Mouse (Mus musculus): ENCODE results near the gene Sumo1.
"Not testable (repeated sequence)": the region's sequence is repeated elsewhere in the genome, so short reads cannot be mapped to it uniquely, and the experiment has no call there.

The Sumo1 gene

DNA sequence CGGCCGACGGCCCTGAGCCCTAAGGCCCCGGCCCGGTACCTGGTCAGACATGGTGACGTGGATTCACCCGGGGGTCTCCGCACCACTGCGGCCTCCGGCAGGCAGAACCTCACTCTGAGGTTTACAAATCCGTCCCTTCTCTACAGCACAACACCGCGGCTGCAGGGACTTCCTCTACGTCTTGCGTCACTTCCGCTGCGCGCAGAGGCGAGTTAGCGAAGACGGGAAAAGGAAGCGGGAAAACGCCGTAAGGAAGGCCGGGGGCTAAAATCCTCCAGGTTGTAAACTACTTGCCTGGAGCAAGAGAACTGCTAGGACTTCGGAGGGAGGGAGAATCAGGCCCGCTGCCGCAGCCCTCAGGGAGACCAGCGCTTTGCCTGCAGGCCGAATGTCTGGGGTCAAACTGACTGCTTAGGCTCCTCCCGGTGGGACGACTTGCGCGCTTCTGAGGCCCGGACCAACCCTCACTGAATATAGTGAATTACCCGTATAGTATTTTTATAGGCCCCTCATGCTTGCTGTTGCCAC is at the start of gene Sumo1:
Sumo1 (minus strand) TSS at position 194 of the 528 bp plus-strand sequence.
- peak; percentile 89 to 91 for DNase-seq

DNA sequence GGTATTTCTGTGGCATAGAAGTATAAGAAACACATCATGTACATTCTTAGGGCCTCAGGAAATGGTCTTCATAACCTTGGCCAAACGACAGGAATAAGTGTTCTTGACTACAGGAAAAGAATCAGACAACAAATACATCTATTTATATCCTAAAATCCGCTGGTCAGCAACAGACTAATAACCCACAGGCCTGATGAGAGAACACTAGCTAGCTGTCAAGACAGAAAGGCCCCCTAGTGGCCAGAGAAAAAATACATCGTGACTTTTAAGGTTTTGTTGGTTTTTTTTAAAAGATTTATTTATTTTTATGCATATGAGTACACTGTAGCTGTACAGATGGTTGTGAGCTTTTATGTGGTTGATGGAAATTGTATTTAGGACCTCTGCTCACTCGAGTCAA is 49.3 kb upstream of the Sumo1 start:
- DNase-seq = peak in 1 of 2 experiments; percentile 16

DNA sequence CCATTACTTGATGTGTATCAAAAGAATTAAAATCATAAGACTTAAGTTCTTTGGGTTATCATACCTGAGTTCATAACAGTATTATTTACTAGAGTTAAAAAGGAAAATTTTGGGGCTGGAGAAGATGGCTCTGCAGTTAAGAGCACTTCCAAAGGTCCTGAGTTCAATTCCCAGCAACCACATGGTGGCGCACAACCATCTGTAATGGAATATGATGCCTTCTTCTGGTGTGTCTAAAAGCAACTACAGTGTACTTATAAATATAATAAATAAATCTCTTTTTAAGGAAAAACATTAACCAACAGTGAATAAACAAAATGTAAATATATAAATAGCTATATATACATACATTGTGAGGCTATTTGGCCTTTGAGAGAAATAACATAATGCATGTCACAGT is 31.1 kb upstream of the Sumo1 start:
- DNase-seq = peak in 1 of 2 experiments; percentile 30

- no peak for DNase-seq
These were observed 27.6 kb upstream of the Sumo1 start for GRCm38 (mm10) chr1:59698207-59698606.

GRCm38 (mm10) chr1:59697751-59698150 is 27.1 kb upstream of the Sumo1 start:
- DNase-seq = no peak

GRCm38 (mm10) chr1:59690467-59690866 is 19.8 kb upstream of the Sumo1 start:
- DNase-seq = no peak

GRCm38 (mm10) chr1:59687493-59687892 is 16.9 kb upstream of the Sumo1 start:
- DNase-seq = no peak

DNA sequence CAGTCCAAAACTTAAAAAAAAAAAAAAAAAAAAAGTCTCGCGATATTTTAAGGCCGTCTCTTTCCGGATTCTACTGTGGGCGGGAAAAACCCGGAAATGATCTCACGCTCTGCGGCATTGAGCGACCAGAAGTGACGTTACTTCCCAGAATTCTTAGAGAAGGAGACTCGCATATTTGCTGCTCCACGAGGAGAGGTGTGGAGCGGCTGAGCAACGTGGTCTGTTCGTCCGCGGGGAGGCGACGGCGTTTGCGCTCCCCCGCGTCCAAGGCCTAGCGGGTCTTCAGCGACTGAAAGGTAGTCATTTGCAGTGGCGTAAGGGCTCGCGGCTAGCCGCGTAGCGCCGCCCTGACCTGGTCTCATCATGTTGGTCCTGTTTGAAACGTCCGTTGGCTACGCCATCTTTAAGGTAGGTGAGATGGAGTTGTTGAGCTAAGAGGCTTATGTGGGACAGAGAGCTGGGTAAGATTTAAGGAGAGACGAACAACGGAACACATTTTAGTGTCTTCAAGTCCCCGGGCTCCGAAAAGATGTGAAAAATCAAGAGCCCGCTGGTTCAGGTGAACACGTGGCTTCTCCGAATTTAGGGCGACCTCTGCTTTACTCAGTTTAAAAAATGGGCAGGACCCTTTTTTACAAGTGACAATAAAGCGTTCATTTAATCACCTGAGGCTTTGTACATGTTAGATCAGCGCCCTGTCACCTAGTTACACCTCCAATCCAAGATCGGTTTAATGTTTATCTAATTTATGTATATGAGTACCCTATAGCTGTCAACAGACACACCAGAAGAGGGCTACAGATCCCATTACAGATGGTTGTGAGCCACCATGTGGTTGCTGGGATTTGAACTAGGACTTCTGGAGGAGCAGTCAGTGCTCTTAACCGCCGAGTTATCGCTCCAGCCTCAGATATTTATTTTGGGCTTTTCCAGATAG is 14.5 kb upstream of the Sumo1 start, which contains the start of gene Nop58:
Nop58 (plus strand) TSS at position 153 of the 937 bp plus-strand sequence.
- peak; percentile 89 for DNase-seq

DNA sequence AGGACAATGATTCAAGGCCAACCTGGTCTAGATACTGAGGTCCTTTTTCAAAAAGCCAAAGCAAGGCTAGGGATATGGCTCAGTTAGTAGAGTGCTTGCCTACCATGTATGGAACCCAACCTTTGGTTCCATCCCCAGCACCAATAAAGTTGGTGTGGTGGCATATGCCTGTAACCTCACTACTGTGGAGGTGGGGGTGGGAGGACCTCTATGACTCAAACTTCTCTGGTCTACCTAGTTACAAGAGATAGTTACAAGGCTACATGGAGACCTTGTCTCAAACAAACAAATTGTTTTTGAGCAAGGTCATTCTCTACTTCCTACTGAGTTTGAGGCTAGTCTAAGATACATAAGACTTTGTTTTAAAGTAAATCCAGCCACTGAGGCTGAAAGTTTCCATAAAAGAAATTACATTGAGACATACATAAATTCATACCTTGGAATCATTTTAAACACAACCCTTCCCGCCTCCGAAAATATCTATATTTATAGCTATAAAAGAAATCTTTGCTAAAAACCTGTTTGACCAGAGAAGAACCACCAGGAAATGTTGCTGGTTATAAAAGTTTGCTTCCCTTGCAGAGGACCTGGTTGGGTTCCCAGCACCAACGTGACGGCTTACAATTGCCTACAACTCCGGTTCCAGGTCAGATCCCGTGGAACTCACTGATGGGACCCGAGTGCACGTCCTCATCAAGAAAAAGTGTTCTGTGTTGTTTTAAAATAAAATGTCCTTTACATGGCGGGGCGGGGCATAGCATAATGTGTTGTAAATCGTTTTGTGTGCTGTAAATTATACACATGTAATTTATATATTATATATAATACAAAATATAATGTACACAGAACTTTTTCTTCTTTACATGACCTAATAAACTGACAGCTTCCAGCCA is 13.5 kb upstream of the Sumo1 start:
- peak; percentile 38 to 41 for DNase-seq

- no peak for DNase-seq
These were observed 3.0 kb upstream of the Sumo1 start for GRCm38 (mm10) chr1:59673661-59674060.

- DNase-seq = peak; percentile 51
These were observed 538 bp downstream of the Sumo1 start for GRCm38 (mm10) chr1:59669962-59670630.

DNA sequence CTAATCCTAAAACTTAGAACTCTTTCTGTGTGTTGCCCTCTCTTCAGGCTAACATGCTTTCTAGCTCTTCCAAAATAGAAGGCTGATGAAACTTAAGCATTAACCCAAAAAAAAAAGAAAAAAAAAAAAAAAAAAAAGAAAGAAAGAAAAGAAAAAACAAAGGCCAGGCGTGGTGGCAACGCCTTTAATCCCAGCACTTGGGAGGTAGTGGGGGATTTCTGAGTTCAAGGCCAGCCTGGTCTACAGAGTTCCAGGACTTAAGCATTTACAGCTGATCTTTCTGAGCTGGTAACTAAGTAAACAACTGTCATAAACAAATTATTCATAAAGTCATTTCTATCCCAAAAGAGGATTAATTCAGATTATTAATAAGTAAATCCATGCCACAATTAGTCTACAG is 1.8 kb downstream of the Sumo1 start:
- DNase-seq = no peak

DNA sequence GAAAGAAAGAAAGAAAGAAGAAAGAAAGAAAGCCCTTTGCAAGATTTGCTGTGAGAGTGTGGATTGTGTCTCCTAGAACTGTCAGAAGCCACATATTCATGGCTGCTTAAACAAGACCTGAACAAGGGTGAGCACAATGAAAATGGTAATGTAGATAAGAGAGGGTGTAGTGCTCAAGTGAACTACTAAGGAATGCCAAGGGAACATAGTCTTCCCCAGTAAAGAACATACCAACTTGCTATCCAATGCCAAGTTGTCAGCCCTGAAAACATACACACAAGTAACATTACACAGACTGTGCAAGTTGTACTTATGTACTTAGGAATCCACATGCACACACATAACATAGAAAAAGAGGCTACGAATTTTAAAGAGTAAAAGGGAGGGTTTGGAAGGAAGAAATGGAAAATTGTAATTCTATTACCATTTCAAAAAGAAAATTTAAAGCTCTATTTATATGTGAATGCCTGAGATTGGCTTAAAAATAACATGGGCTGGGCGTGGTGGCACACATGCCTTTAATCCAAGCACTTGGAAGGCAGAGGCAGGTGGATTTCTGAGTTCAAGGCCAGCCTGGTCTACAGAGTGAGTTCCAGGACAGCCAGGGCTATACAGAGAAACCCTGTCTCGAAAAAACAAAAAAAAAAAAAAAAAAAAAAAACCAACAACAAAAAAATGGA is 7.0 kb downstream of the Sumo1 start:
- no peak for DNase-seq

DNA sequence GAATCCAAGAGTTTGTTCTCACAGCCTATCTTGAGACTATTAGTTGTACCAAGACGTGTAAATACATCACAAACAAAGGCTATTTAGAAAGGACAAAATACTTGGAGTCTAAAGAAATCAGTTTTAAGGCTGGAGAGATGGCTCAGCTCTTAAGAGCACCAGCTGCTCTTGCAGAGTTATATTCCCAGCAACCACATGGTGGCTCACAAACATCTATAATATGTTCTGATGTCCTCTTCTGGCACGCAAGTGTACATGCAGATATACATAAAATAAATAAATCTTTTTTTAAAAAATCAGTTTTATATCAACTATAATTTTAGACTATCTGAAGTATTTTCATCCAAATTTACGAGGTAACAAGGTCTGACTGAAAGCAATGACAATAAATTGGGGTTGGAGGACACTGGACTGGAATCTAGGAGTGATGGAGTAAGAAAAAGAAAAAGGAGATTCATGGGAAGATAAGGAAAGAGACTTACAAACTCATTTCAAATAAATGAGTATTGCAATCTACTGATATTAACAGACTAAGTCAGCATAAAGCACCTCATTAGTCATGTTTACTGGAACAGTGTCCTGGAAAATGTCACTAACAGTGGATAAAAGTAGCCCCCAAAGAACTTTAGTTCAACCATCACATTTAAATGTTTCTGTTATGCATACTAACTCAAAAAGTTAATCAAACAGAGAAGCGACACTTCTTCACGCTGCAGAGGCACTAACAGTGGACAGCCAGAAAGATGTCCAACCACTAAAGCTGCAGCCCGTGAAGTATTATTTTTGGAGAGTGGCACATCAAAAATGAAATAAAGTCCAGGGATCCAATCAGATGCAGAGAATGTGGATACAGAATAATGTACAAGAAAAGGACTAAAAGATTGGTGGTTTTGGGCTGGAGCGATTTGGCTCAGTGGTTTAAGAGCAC is 14.1 kb downstream of the Sumo1 start:
- no peak for DNase-seq

DNA sequence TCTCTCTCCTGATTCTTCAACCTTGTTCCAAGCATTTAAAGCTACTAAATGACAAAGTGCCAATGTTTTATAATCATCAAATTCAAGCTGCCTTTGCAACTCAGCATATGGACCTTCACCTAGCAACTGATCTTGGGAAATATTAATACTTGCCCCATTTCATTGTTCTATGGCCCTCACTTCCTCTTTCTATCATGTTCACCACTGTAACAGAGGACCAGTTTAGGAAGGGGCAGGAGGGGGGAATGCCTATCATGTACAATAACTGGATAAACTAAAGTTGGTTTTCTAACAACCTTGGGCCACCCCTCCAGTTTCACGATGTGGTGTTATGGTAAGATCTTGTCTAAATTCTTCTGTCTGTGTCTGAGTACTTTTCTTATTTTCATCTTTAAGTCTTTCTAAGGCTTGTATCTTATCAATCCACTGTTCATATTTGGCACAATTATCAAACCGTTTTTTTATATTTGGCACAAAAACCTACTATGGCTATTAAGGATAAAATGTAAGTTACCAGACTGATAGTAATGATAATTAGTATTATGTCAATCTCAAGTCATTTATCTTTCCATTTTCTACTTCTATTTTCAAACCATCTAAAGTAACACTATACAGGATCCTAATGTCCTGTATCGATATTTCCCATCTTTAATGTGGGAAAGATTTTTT is 17.3 kb downstream of the Sumo1 start:
- no peak for DNase-seq

- no peak for DNase-seq
These were observed 19.3 kb downstream of the Sumo1 start for GRCm38 (mm10) chr1:59651201-59651819.

DNA sequence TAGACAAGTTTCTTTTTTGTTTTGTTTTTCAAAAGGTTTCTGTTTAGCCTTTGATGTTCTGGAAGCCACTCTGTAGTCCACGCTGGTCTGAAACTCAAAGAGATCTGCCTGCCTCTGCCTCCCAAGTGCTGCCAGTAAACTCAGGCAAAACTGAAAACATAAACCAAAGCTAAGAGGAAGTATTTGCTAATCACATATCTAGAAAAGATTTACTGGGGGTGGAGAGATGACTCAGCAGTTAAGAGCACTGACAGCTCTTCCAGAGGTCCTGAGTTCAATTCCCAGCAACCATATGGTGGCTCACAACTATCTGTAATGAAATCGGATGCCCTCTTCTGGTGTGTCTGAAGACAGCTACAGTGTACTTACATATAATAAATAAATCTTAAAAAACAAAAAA is 24.1 kb downstream of the Sumo1 start:
- not testable (repeated sequence) for DNase-seq

- DNase-seq = no peak
These were observed 28.1 kb downstream of the Sumo1 start for GRCm38 (mm10) chr1:59642488-59642887.

GRCm38 (mm10) chr1:59638371-59638770 is 32.3 kb downstream of the Sumo1 start:
- DNase-seq = no peak

- no peak for DNase-seq
These were observed 34.3 kb downstream of the Sumo1 start for GRCm38 (mm10) chr1:59636349-59636748.

All from cerebellum, postnatal 25 days (tissue).